Mouse (Mus musculus): Measurements from ENCODE around the gene Rps13.

Gene Rps13

DNA sequence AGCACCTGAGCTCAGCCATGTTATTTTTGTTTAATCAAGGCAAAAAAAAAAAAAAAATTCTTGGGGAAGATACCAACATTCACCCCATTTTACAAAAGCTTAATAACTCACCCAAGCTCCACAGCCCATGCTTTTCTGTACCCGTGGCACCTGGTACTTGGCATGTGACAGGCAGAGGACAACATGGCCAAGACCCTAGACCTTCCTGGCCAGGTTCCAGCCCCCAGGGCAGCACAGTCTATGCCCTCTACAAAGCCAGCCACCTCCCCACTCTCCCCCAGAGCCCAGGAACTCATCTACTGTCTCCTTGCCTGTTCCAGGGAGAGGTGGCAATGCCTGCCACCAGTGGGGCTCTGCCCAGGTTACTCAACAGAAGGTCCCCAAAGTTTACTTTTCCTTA is 43.4 kb downstream of the Rps13 start:
- DNase-seq = no peak

DNA sequence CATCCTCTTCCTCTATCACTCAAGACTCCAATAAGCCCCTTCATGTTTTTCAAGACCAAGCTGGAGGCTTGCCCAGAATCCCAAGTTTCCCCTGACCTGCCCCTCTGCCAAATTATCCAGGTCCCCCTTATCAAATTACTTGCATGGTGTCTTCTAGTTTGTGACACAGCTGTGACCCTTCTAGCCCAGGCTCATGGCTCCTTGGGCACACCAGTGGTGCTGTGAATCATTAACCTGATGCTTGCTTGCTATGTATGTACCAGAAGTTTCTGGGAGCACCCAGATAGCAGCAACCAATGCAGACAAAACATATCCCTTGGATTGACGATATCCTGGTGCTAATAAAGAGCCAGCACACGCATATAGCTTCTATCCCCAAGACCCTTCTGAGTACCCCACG is 45.0 kb downstream of the Rps13 start:
- DNase-seq = no peak

- DNase-seq = no peak
Observed at GRCm38 (mm10) chr7:116287959-116288358, 46.0 kb downstream of the Rps13 start.

GRCm38 (mm10) chr7:116286611-116287355 is 47.2 kb downstream of the Rps13 start:
- DNase-seq = peak; percentile 90

GRCm38 (mm10) chr7:116286173-116286572 is 47.8 kb downstream of the Rps13 start:
- DNase-seq = peak; percentile 94

DNA sequence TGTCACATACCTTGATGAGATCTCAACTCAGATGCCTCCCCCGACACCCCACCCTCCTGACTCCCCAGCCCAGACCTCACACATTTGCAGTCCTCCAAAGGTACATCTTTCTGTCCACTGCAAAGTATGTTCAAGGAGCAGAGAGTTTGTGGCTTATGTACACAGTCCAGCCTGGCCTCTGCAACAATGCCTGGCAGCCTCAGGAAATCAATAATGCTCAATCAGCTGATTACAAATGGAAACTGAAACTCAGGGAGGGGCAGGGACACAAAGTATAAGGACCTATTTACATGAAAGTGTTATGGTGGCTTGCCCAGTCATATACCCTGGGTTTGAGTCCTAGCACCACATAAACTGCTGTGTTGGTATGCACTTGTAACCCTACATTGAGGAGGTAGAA is 48.8 kb downstream of the Rps13 start:
- no peak for DNase-seq

- no peak for DNase-seq
Observed at GRCm38 (mm10) chr7:116282755-116283154, 51.2 kb downstream of the Rps13 start.

Measured in heart, adult 11 months (tissue).